19 mouse cellular contexts compared by ENCODE assay signal in genomic region chr13:94459143-94459542, GRCm38 (mm10).
DNase-seq lines count a peak whose midpoint lies in the region; ATAC-seq and TF ChIP-seq lines count a peak whose summit lies in the region.
"Had no signal": no experiment of that assay in that cellular context is flagged by ENCODE, and none has a peak within 500 bp of the region (broad histone marks: within the 10 kb centered on the region; RNA-seq: fewer than 3 reads in every experiment).

No protein-coding gene starts in this region.

- H3K4me1 ChIP-seq in heart, postnatal 0 days (ENCODE audit: control insufficient read depth, insufficient read depth) = no peaks in the 10 kb centered on the region
- H3K4me1 ChIP-seq in heart, embryonic 12.5 days (replicated peaks) = no peaks in the 10 kb centered on the region
- no peaks in the 10 kb centered on the region for H3K4me1 ChIP-seq in lung, embryonic 14.5 days (ENCODE audit: insufficient read depth)
- no peaks in the 10 kb centered on the region for H3K4me1 ChIP-seq in neural tube, embryonic 15.5 days
- H3K4me1 ChIP-seq: embryonic facial prominence, embryonic 12.5 days; forebrain, embryonic 15.5 days had no signal

- H3K9me3 ChIP-seq in heart, postnatal 0 days (replicated peaks; ENCODE audit: control insufficient read depth, low read length) = no peaks in the 10 kb centered on the region
- H3K9me3 ChIP-seq in heart, embryonic 12.5 days (replicated peaks) = no peaks in the 10 kb centered on the region
- H3K9me3 ChIP-seq in lung, embryonic 14.5 days (ENCODE audit: low read depth, low read length) = no peaks in the 10 kb centered on the region
- H3K9me3 ChIP-seq in neural tube, embryonic 15.5 days (replicated peaks) = no peaks in the 10 kb centered on the region
- H3K9me3 ChIP-seq: embryonic facial prominence, embryonic 12.5 days; forebrain, embryonic 15.5 days had no signal

- H3K4me3 ChIP-seq in heart, postnatal 0 days (ENCODE audit: low read depth, low read length) = no peak overlapping the region
- no peak overlapping the region for H3K4me3 ChIP-seq in heart, embryonic 12.5 days
- H3K4me3 ChIP-seq in lung, embryonic 14.5 days (ENCODE audit: low read depth, low read length) = no peak overlapping the region
- H3K4me3 ChIP-seq in neural tube, embryonic 15.5 days (replicated peaks) = no peak overlapping the region
- H3K4me3 ChIP-seq: embryonic facial prominence, embryonic 12.5 days; forebrain, embryonic 15.5 days had no signal

- no peak for TF ChIP-seq CTCF in heart, postnatal 0 days (IDR thresholded peaks at IDR 0.05; ENCODE audit: low read depth)
- TF ChIP-seq CTCF in lung, embryonic 14.5 days (IDR thresholded peaks at IDR 0.05; ENCODE audit: low read depth) = no peak

- no peak overlapping the region for H3K9ac ChIP-seq in heart, postnatal 0 days (replicated peaks; ENCODE audit: low read depth, low read length)
- H3K9ac ChIP-seq in heart, embryonic 12.5 days = no peak overlapping the region
- no peak overlapping the region for H3K9ac ChIP-seq in lung, embryonic 14.5 days
- H3K9ac ChIP-seq in neural tube, embryonic 15.5 days (replicated peaks) = no peak overlapping the region
- H3K9ac ChIP-seq: embryonic facial prominence, embryonic 12.5 days; forebrain, embryonic 15.5 days had no signal

- no peak overlapping the region for H3K4me2 ChIP-seq in heart, postnatal 0 days (ENCODE audit: low read depth, low read length)
- H3K4me2 ChIP-seq in heart, embryonic 12.5 days = no peak overlapping the region
- H3K4me2 ChIP-seq in lung, embryonic 14.5 days = no peak overlapping the region
- H3K4me2 ChIP-seq in neural tube, embryonic 15.5 days = no peak overlapping the region
- H3K4me2 ChIP-seq: embryonic facial prominence, embryonic 12.5 days; forebrain, embryonic 15.5 days had no signal

- TF ChIP-seq EP300 in heart, postnatal 0 days (IDR thresholded peaks at IDR 0.05; ENCODE audit: low read depth) = no peak

- H3K27ac ChIP-seq in heart, postnatal 0 days (ENCODE audit: low read depth) = 0 out of 2 replicates have a peak overlapping the region, but pooled peaks have one; percentile 41
- no peak overlapping the region for H3K27ac ChIP-seq in heart, embryonic 12.5 days (ENCODE audit: poor library complexity, severe bottlenecking)
- H3K27ac ChIP-seq in lung, embryonic 14.5 days (ENCODE audit: low read depth) = no peak overlapping the region
- H3K27ac ChIP-seq in neural tube, embryonic 15.5 days (replicated peaks) = no peak overlapping the region
- H3K27ac ChIP-seq: embryonic facial prominence, embryonic 12.5 days; forebrain, embryonic 15.5 days had no signal

- no peak; the same call in 1 of the 2 replicates for ATAC-seq in heart, postnatal 0 days (ENCODE audit: insufficient read depth, low read depth)
- ATAC-seq in heart, embryonic 12.5 days (ENCODE audit: insufficient number of reproducible peaks, low FRiP score) = no peak
- ATAC-seq in lung, embryonic 14.5 days (ENCODE audit: insufficient read depth) = no peak; the same call in 1 of the 2 replicates
- ATAC-seq in neural tube, embryonic 15.5 days (ENCODE audit: low FRiP score) = no peak
- ATAC-seq: activated CD4-positive, CD25-positive, alpha-beta regulatory T cell, adult 4 months; forebrain, embryonic 15.5 days; Patski had no signal

- no peaks in the 10 kb centered on the region for H3K27me3 ChIP-seq in heart, postnatal 0 days (ENCODE audit: control insufficient read depth, insufficient read depth, low read length)
- H3K27me3 ChIP-seq in heart, embryonic 12.5 days (replicated peaks) = no peaks in the 10 kb centered on the region
- H3K27me3 ChIP-seq in lung, embryonic 14.5 days (ENCODE audit: insufficient read depth, low read length) = no peaks in the 10 kb centered on the region
- H3K27me3 ChIP-seq in neural tube, embryonic 15.5 days (replicated peaks) = no peaks in the 10 kb centered on the region
- H3K27me3 ChIP-seq: CH12.LX; embryonic facial prominence, embryonic 12.5 days; forebrain, embryonic 15.5 days; Patski had no signal

- 70% methylated on average over 4 of the region's 4 CpGs for WGBS in heart, postnatal 0 days
- 71% methylated on average over 4 of the region's 4 CpGs for WGBS in heart, embryonic 12.5 days
- 63% methylated on average over 4 of the region's 4 CpGs for WGBS in lung, embryonic 14.5 days
- 80% methylated on average over 4 of the region's 4 CpGs for WGBS in neural tube, embryonic 15.5 days

- peaks cover 39% of the 10 kb centered on the region for H3K36me3 ChIP-seq in heart, postnatal 0 days (replicated peaks; ENCODE audit: control insufficient read depth, insufficient read depth, low read length)
- peaks cover 42% of the 10 kb centered on the region for H3K36me3 ChIP-seq in heart, embryonic 12.5 days
- peaks cover 34% of the 10 kb centered on the region for H3K36me3 ChIP-seq in lung, embryonic 14.5 days (ENCODE audit: insufficient read depth)
- no peaks in the 10 kb centered on the region for H3K36me3 ChIP-seq in neural tube, embryonic 15.5 days
- H3K36me3 ChIP-seq: forebrain, embryonic 15.5 days had no signal

- no peak for DNase-seq in heart, postnatal 0 days (ENCODE audit: low spot score)
- DNase-seq in lung, embryonic 14.5 days = peak; percentile 42
- DNase-seq in lung, adult 18-20 months = no peak
- peak; percentile 10 for DNase-seq in neural tube, embryonic 10.5 days (ENCODE audit: extremely low spot score, low spot score)
- no peak for DNase-seq in thymus, postnatal 0 days (ENCODE audit: low spot score)
- DNase-seq: adrenal gland, postnatal 14 days; cerebellum, adult 11-12 months; cerebellum, adult 9-10 months; cerebellum, postnatal 25 days; gastrocnemius, postnatal 36 days; heart, adult 11 months; heart, postnatal 36 days had no signal

Comparison
In these comparisons a context has a peak if more than half of its experiments do, and no peak if none do; other contexts are left out.
1. DNase-seq: peak in lung, embryonic 14.5 days (single experiment) and neural tube, embryonic 10.5 days (single experiment); none in heart, postnatal 0 days (single experiment), lung, adult 18-20 months (0 of 2) and thymus, postnatal 0 days (single experiment).